Mouse (Mus musculus): ENCODE data around the gene Azgp1. TPM values are rescaled to one million over a fixed set of nuclear protein-coding genes. Genes with fewer than 3 reads are reported as not detected.
"Not testable (repeated sequence)": the region's sequence is repeated elsewhere in the genome, so short reads cannot be mapped to it uniquely, and the experiment has no call there.

Azgp1 gene
- polyA plus RNA-seq, 1 experiment from 2014 or later, result not detected

GRCm38 (mm10) chr5:137974724-137975123, 6.6 kb upstream of the Azgp1 start:
- Histone ChIP-seq H3K4me3 (no peak overlapping the region), H3K27me3 (no peaks in the 10 kb centered on the region), H3K36me3 (no peaks in the 10 kb centered on the region), H3K4me1 (replicated peaks) (no peaks in the 10 kb centered on the region), H3K9ac (no peak overlapping the region), H3K4me2 (no peak overlapping the region), H3K9me3 (no peaks in the 10 kb centered on the region), H3K27ac (replicated peaks) (no peak overlapping the region)
- 64% methylated on average over 3 of the region's 3 CpGs for WGBS
- no peak for ATAC-seq (ENCODE audit: low read depth)

GRCm38 (mm10) chr5:137975434-137975833, 5.9 kb upstream of the Azgp1 start:
- no peaks in the 10 kb centered on the region for H3K27me3 ChIP-seq
- H3K36me3 ChIP-seq, result no peaks in the 10 kb centered on the region
- no peak overlapping the region for H3K4me2 ChIP-seq
- H3K9me3 ChIP-seq, result no peaks in the 10 kb centered on the region
- WGBS, result 36% methylated on average over 1 of the region's 1 CpGs
- H3K4me1 ChIP-seq (replicated peaks), result no peaks in the 10 kb centered on the region
- no peak overlapping the region for H3K27ac ChIP-seq (replicated peaks)
- no peak overlapping the region for H3K9ac ChIP-seq
- ATAC-seq (ENCODE audit: low read depth), result no peak
- no peak overlapping the region for H3K4me3 ChIP-seq

GRCm38 (mm10) chr5:137977291-137977690, 4.0 kb upstream of the Azgp1 start:
- Histone ChIP-seq H3K9me3 (no peaks in the 10 kb centered on the region), H3K9ac (no peak overlapping the region), H3K27ac (replicated peaks) (no peak overlapping the region), H3K27me3 (no peaks in the 10 kb centered on the region), H3K4me1 (replicated peaks) (no peaks in the 10 kb centered on the region), H3K4me3 (no peak overlapping the region), H3K4me2 (no peak overlapping the region), H3K36me3 (no peaks in the 10 kb centered on the region)
- no peak for ATAC-seq (ENCODE audit: low read depth)
- WGBS, result 60% methylated on average over 1 of the region's 1 CpGs

DNA sequence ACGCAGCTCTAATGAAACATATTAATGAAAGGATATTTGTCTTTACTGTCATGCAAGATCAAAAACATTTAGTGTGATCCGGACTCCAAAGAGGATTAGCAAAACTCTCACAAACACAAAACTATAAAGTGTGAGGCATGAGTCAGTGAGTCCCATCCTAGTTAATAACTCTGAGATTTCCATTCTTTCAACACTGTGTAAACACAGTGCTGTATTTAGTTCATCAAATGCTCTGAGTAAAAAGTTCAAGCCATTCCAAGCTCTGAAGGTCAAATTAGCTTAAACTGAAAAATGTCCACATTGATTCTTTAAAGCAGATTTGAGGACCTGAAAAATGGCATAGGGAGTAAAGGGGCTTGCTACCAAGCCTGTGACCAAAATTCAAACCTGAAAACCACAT, 2.2 kb upstream of the Azgp1 start:
- WGBS, result 90% methylated on average over 2 of the region's 2 CpGs
- Histone ChIP-seq H3K4me2 (no peak overlapping the region), H3K36me3 (no peaks in the 10 kb centered on the region), H3K27me3 (no peaks in the 10 kb centered on the region), H3K4me1 (replicated peaks) (no peaks in the 10 kb centered on the region), H3K27ac (replicated peaks) (no peak overlapping the region), H3K9ac (no peak overlapping the region), H3K9me3 (no peaks in the 10 kb centered on the region), H3K4me3 (no peak overlapping the region)
- no peak for ATAC-seq (ENCODE audit: low read depth)

GRCm38 (mm10) chr5:137986351-137986750, 5.0 kb downstream of the Azgp1 start:
- Histone ChIP-seq H3K4me3 (no peak overlapping the region), H3K9ac (no peak overlapping the region), H3K27me3 (no peaks in the 10 kb centered on the region), H3K4me2 (no peak overlapping the region), H3K36me3 (no peaks in the 10 kb centered on the region), H3K4me1 (replicated peaks) (no peaks in the 10 kb centered on the region), H3K9me3 (no peaks in the 10 kb centered on the region; the same call in 1 of the 2 replicates), H3K27ac (replicated peaks) (no peak overlapping the region)
- WGBS, result 86% methylated on average over 1 of the region's 1 CpGs
- ATAC-seq (ENCODE audit: low read depth), result no peak

DNA sequence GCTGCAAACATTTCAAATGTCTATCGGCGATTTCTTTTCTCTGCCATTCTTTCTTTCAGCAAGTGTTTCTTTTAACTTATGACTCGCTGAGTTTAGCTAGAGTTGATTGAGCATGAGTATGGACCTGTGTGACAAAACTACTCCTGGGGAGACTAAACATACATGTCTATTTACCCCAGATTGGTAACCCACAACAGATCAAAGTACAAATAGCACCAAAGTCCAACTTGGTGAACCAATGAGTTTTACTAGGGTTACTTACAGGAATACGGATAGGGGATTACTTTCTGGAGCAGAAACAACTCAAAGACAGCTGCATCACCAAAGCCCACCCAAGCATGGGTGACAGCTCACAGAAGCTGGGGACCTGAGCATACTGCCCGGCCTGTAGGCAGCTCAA, 28.1 kb downstream of the Azgp1 start:
- no peak overlapping the region for H3K27ac ChIP-seq (replicated peaks)
- H3K9ac ChIP-seq, result no peak overlapping the region
- no peaks in the 10 kb centered on the region for H3K4me1 ChIP-seq (replicated peaks)
- 91% methylated on average over 5 of the region's 5 CpGs for WGBS
- H3K36me3 ChIP-seq, result no peaks in the 10 kb centered on the region
- H3K27me3 ChIP-seq, result no peaks in the 10 kb centered on the region
- H3K9me3 ChIP-seq, result no peaks in the 10 kb centered on the region
- H3K4me3 ChIP-seq, result no peak overlapping the region
- ATAC-seq (ENCODE audit: low read depth), result no peak
- H3K4me2 ChIP-seq, result no peak overlapping the region

GRCm38 (mm10) chr5:138012382-138012781, 31.1 kb downstream of the Azgp1 start:
- Histone ChIP-seq H3K9me3 (no peaks in the 10 kb centered on the region), H3K27ac (replicated peaks) (no peak overlapping the region), H3K4me1 (replicated peaks) (no peaks in the 10 kb centered on the region), H3K27me3 (no peaks in the 10 kb centered on the region), H3K4me3 (no peak overlapping the region), H3K36me3 (no peaks in the 10 kb centered on the region), H3K4me2 (no peak overlapping the region), H3K9ac (no peak overlapping the region)
- WGBS, result 94% methylated on average over 5 of the region's 5 CpGs
- no peak for ATAC-seq (ENCODE audit: low read depth)

DNA sequence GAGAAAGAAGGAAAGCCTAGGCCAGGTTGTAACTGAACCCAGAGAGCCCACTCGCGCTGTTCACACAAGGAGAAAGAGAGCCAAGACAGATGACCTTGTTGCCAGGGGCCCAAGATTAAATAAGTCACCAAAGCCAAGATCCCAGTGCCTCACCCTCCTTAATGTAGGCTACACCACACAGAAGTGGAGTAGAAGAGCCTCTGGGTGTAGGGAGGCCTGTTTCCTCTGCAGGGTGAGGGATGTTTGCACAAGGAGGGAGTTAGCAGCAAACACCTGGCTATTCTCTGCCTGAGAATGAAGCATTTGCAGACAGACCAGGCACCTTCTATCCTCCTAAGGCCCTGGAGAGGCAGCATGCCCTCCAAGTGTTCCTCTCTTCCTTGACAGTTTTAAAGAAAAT, 35.2 kb downstream of the Azgp1 start:
- H3K36me3 ChIP-seq, result no peaks in the 10 kb centered on the region
- no peak for ATAC-seq (ENCODE audit: low read depth)
- H3K4me1 ChIP-seq (replicated peaks), result no peaks in the 10 kb centered on the region
- no peaks in the 10 kb centered on the region for H3K9me3 ChIP-seq
- 0 out of 2 replicates have a peak overlapping the region, but pooled peaks have one; percentile 25 for H3K27ac ChIP-seq (replicated peaks)
- H3K4me3 ChIP-seq, result no peak overlapping the region
- no peak overlapping the region for H3K4me2 ChIP-seq
- H3K9ac ChIP-seq, result no peak overlapping the region
- H3K27me3 ChIP-seq, result no peaks in the 10 kb centered on the region
- 85% methylated on average over 2 of the region's 2 CpGs for WGBS

DNA sequence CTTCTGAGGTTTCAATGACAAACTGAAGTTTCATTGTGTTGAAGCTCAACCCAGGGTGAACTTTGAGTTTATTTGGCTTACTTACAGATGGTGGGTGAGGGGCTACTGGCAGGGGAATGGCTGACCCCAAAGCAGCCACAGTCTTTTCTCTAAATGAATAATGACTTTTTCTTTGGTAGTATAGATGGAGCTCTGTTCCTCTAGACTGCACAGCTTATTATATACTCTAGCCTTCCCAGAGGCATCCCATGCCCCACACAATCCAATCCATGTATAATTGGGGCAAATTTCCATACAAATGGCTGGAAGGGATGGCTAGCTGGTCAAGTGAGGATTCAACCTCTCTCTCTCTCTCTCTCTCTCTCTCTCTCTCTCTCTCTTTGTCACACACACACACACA, 35.7 kb downstream of the Azgp1 start:
- Histone ChIP-seq H3K27me3 (no peaks in the 10 kb centered on the region), H3K4me3 (no peak overlapping the region), H3K4me2 (no peak overlapping the region), H3K36me3 (no peaks in the 10 kb centered on the region), H3K9ac (no peak overlapping the region), H3K9me3 (no peaks in the 10 kb centered on the region), H3K27ac (replicated peaks) (no peak overlapping the region), H3K4me1 (replicated peaks) (no peaks in the 10 kb centered on the region)
- ATAC-seq (ENCODE audit: low read depth), result peak; percentile 50; the same call in 1 of the 2 replicates

- H3K27me3 ChIP-seq; H3K9me3 ChIP-seq; H3K9ac ChIP-seq; H3K36me3 ChIP-seq; H3K4me1 ChIP-seq (replicated peaks); H3K4me2 ChIP-seq; H3K4me3 ChIP-seq; H3K27ac ChIP-seq (replicated peaks); ATAC-seq (ENCODE audit: low read depth): not testable (repeated sequence)
- WGBS, result 90% methylated on average over 3 of the region's 4 CpGs
These were observed 38.3 kb downstream of the Azgp1 start for GRCm38 (mm10) chr5:138019577-138019976.

- H3K9ac ChIP-seq; H3K36me3 ChIP-seq; ATAC-seq (ENCODE audit: low read depth); H3K4me2 ChIP-seq; H3K4me1 ChIP-seq (replicated peaks); H3K27ac ChIP-seq (replicated peaks); H3K27me3 ChIP-seq; H3K4me3 ChIP-seq; H3K9me3 ChIP-seq: not testable (repeated sequence)
- WGBS, result 95% methylated on average over 4 of the region's 7 CpGs
These were observed 39.7 kb downstream of the Azgp1 start, which contains the start of the genes Smok3a and Smok3b for GRCm38 (mm10) chr5:138020961-138021479. Gene Smok3a, plus strand, starts transcription at chr5:138021261. Gene Smok3b, plus strand, starts transcription at chr5:138021429.

All from neural tube, embryonic 13.5 days (tissue).